Mouse (Mus musculus) intestine, embryonic 16.5 days (tissue): ENCODE results near the gene Rabep2. TPM values are rescaled to one million over a fixed set of nuclear protein-coding genes. Genes with fewer than 3 reads are reported as not detected.
A peak's percentile ranks its signal among the peaks of the same experiment; 100 is the strongest.

Experiments
- ATAC-seq: fragments of 200-750 bp; cut with Nextera tagmentation; 2 replicates; pipeline ENCODE4 v1.8.0; 2017; ENCODE audit warnings: moderate TSS enrichment, moderate library complexity
- H3K27ac ChIP-seq: fragments of 300-500 bp; sonication (generic); 2 replicates; pipeline ENCODE4 v1.5.1; 2014; ENCODE audit warnings: mild to moderate bottlenecking, low read length
- H3K27me3 ChIP-seq: fragments of 300-500 bp; sonication (generic); replicated peaks from 2 replicates; pipeline ENCODE4 v1.6.1; 2014; ENCODE audit warnings: low read length, control low read depth, mixed read lengths; ENCODE audit not compliant: control insufficient read depth, insufficient read depth
- H3K36me3 ChIP-seq: fragments of 300-500 bp; sonication (generic); 2 replicates; pipeline ENCODE4 v1.6.1; 2014; ENCODE audit warnings: low read length, control low read depth; ENCODE audit not compliant: control insufficient read depth, insufficient read depth
- H3K4me1 ChIP-seq: fragments of 300-500 bp; sonication (generic); 2 replicates; pipeline ENCODE4 v1.6.1; 2014; ENCODE audit warnings: low read length, control low read depth, mixed read lengths; ENCODE audit not compliant: control insufficient read depth, insufficient read depth
- H3K4me2 ChIP-seq: fragments of 300-500 bp; sonication (generic); 2 replicates; pipeline ENCODE4 v1.6.1; 2014; ENCODE audit warnings: low read depth, low read length, control low read depth
- H3K4me3 ChIP-seq: fragments of 300-500 bp; sonication (generic); 2 replicates; pipeline ENCODE4 v1.5.1; 2014; ENCODE audit warnings: mild to moderate bottlenecking, low read length
- H3K9ac ChIP-seq: fragments of 300-500 bp; sonication (generic); 2 replicates; pipeline ENCODE4 v1.6.1; 2014; ENCODE audit warnings: low read depth, low read length
- H3K9me3 ChIP-seq: fragments of 300-500 bp; sonication (generic); 2 replicates; pipeline ENCODE4 v1.6.1; 2016; ENCODE audit warnings: low read length, control low read depth; ENCODE audit not compliant: control insufficient read depth
- WGBS: fragments of 180-500 bp; shearing (Covaris S2); extraction: QIAGEN DNeasy Blood & Tissue Kit; methylation state at CpG from one replicate; pipeline ENCODE4 v1.1.7; 2014; 5-methylcytosine and 5-hydroxymethylcytosine counted together
- polyA plus RNA-seq: library from polyadenylated mRNA; unstranded; fragments of >200 nt; fragmentation: Nextera tagmentation; extraction: Ambion mirVana; gene quantifications from 2 replicates; pipeline ENCODE4 v1.2.1, GENCODE M21; 2015

Gene Rabep2
- polyA plus RNA-seq, 1 experiment from 2014 or later = 25.0 TPM

DNA sequence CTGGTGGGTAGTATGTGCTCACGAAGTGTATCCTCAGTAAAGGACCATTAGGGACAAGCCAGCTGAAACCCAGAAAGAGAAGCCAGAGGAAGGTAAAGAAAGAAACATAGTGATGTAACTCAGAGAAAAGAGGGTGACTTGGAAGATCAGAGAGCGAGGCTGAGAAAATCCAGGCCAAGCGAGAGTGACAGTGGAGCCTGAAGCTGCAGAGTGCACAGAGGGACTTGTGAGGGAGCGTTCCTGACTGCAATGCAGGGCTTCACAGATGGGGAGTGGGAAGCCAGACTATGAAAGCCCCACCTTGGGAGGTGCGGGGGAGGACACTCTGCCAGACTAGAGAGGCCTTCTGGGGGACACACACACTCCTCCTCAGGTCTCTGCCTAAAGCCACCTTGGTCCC, 29.7 kb downstream of the Rabep2 start:
- H3K9ac ChIP-seq = no peak overlapping the region
- H3K4me3 ChIP-seq = no peak overlapping the region
- H3K4me1 ChIP-seq = peaks cover 3% of the 10 kb centered on the region; the same call in 1 of the 2 replicates
- H3K27me3 ChIP-seq = no peaks in the 10 kb centered on the region
- ATAC-seq = no peak; the same call in 1 of the 2 replicates
- H3K27ac ChIP-seq = no peak overlapping the region
- no peaks in the 10 kb centered on the region for H3K9me3 ChIP-seq
- no peak overlapping the region for H3K4me2 ChIP-seq
- H3K36me3 ChIP-seq = no peaks in the 10 kb centered on the region
- WGBS = 75% methylated on average over 5 of the region's 5 CpGs

DNA sequence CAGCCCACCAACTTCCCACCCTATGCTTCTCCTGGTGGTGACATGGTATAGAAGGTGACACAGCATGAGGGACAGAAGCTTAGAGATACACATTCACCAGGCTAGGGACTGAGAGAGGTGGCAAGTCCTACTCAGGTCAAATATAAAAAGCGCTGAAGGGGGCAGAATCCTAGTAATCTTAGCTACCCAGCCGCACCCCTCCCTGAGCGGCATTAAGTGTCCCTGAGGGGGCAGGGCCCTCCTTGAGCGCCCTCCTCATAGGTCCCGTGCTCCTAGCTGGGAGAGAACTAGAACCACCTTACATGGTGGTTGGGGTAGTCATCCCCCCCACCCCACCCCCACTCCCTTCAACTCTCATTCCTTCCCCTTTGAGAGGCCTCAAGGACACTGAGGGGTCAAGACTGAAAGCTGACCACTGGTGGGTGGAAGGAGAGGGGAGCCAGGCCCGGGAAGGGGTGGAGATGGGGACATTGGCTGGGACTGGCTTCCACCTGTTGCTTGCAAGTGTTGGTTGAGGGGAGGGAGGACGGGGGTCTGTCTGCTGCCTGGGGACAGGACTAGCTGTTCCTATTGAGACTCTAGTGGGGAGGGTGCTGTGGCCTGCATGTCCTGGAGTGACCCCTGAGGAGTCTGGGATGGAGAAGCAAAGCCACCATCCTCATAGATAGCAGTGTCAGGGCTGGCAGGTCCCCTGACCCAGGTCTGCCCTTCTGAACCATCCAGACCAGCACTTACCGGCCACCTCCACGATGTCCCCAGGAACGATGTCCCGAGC, 30.5 kb downstream of the Rabep2 start:
- Histone ChIP-seq H3K9me3 (no peaks in the 10 kb centered on the region), H3K4me3 (no peak overlapping the region), H3K36me3 (no peaks in the 10 kb centered on the region), H3K9ac (no peak overlapping the region), H3K27ac (no peak overlapping the region), H3K4me1 (peaks cover 3% of the 10 kb centered on the region; the same call in 1 of the 2 replicates), H3K4me2 (no peak overlapping the region), H3K27me3 (no peaks in the 10 kb centered on the region)
- WGBS = 85% methylated on average over 11 of the region's 11 CpGs
- no peak; the same call in 1 of the 2 replicates for ATAC-seq

DNA sequence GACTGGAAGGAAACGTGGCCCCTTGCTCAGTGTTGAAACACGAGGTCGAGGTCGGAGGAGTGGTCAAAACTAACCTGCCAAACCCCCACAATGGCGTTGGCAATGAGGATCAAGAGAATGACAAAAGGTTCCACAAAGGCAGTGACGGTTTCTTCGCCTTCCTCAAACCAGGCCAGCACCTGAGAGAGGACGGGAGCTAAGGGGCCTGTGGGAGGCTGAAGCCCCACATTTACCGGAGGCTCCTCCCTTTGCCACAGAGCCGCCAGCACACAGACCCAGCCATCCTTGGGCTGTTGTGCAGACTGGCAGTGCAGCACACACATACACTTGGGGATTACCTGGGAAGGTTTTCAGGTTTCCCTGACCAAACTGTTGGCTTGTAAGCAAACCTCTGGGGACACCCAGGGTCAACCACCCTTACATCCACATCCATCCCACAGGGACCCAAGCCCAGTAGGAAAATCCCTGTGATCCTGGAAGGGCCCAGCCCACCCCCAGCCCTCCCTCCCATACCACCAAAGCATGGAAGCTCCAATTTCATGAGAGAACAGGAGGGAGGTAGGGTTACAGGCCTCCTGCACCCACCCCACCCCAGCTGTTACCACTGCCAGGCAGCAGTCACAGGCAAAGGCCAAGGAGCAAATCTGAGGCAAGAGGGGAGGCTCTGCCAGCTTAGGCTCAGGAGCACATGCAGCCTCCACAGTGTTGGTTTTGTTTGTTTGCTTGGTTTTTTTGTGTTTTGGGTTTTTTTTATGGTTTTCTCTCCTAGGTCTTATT, 32.3 kb downstream of the Rabep2 start:
- Histone ChIP-seq H3K9me3 (no peaks in the 10 kb centered on the region), H3K4me3 (no peak overlapping the region), H3K4me1 (peaks cover 8% of the 10 kb centered on the region), H3K27ac (no peak overlapping the region), H3K27me3 (no peaks in the 10 kb centered on the region), H3K4me2 (no peak overlapping the region), H3K36me3 (no peaks in the 10 kb centered on the region), H3K9ac (no peak overlapping the region)
- WGBS = 56% methylated on average over 10 of the region's 10 CpGs
- no peak for ATAC-seq

DNA sequence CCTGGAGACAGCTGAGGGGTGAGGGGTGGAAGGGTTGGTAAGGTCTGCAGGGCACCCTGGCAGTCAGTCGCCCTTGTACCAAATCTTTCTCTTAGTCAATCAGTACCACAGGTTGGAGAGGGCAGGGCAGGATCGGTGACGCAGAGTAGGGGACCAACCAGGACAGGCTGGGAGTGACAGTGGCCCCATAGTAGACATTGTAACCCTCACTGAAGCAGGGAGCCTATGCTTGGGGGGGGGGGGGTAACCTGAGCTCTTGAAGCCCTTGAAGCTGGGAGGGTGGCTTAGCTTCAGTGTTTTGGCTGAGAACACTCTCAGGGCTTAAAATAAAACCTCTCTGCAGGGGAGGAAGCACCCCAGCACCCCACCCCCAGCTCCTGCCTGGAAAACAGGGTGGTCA, 33.1 kb downstream of the Rabep2 start:
- Histone ChIP-seq H3K9ac (0 out of 2 replicates have a peak overlapping the region, but pooled peaks have one; percentile 7), H3K27me3 (no peaks in the 10 kb centered on the region), H3K36me3 (no peaks in the 10 kb centered on the region), H3K4me1 (peaks cover 8% of the 10 kb centered on the region), H3K9me3 (no peaks in the 10 kb centered on the region), H3K4me3 (no peak overlapping the region), H3K27ac (no peak overlapping the region), H3K4me2 (no peak overlapping the region)
- ATAC-seq = no peak
- 67% methylated on average over 3 of the region's 3 CpGs for WGBS

DNA sequence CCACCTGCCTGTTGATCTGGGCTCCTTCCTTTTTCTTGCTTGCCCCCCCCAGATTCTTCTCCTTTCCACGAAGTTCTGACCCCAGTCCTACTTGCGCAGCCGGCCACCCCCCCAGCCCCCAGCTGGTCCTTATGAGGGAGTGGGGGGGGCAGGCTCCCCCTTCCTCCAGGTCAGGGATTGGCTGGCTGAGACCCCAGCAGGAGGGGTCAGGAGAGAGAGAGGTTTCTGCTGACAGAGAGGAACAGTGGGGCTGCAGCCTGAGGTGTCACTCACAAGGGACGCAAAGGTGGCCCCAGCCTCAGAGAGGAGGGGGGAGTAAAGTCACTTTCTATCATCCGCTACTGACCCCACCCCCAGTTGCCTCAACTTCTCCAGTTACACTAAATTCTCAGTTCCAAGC, 34.4 kb downstream of the Rabep2 start, which contains the start of gene Atp2a1:
Atp2a1 (minus strand) TSS at position 105 of the 400 bp plus-strand sequence.
- Histone ChIP-seq H3K27me3 (no peaks in the 10 kb centered on the region), H3K27ac (no peak within 1 kb of the TSS), H3K4me3 (no peak within 1 kb of the TSS), H3K9me3 (no peaks in the 10 kb centered on the region), H3K36me3 (peaks cover 8% of the 10 kb centered on the region; the same call in 1 of the 2 replicates), H3K4me1 (peaks cover 8% of the 10 kb centered on the region), H3K4me2 (no peak within 1 kb of the TSS), H3K9ac (0 out of 2 replicates have a peak within 1 kb of the TSS, but pooled peaks have one; percentile 7)
- 51% methylated on average over 5 of the region's 5 CpGs for WGBS
- no peak for ATAC-seq

DNA sequence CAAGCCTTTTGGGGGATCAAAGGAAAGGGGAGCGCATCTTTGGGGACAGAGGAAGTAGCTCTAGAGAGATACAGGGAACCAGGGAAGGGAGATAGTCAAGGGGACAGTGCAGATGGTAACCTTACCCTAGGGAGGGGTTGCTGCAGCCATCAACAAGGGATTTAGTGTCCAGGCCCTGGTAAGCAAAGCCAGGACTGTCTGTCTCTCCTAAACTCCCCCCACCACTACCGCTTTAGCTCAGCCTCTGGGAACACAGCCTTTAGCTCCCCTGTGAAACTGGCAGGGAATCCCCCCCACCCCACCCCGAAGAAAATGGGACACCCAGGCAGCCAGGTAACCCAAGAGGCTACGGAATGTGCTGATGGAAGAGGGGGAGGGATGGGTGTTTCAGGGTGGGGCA, 35.0 kb downstream of the Rabep2 start:
- H3K9ac ChIP-seq = no peak overlapping the region
- peaks cover 6% of the 10 kb centered on the region for H3K4me1 ChIP-seq
- H3K36me3 ChIP-seq = peaks cover 11% of the 10 kb centered on the region; the same call in 1 of the 2 replicates
- no peak overlapping the region for H3K27ac ChIP-seq
- H3K9me3 ChIP-seq = no peaks in the 10 kb centered on the region
- no peak overlapping the region for H3K4me2 ChIP-seq
- no peak overlapping the region for H3K4me3 ChIP-seq
- WGBS = 56% methylated on average over 4 of the region's 4 CpGs
- no peaks in the 10 kb centered on the region for H3K27me3 ChIP-seq
- no peak for ATAC-seq

DNA sequence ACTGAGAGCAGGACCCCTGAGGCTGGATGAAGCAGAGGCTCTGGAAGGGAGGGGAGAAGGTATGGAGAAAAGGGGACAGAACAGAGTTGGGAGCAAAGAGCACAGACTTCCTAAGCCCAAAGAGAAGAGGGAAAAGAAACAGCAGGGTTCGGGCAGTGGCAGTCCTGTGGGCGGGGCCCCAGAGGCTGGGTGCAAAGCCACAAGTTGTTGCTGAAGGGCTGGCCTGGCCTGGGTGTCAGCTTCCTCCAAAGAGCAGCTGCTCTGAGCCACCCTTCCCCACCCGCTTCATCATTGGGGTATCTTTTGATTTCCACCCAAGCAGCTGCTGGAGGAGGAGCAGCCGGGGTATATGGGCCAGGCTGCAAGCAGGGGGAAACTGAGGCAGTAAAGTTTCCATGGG, 35.6 kb downstream of the Rabep2 start:
- Histone ChIP-seq H3K4me1 (peaks cover 6% of the 10 kb centered on the region), H3K27me3 (no peaks in the 10 kb centered on the region), H3K36me3 (peaks cover 15% of the 10 kb centered on the region), H3K9ac (no peak overlapping the region), H3K9me3 (no peaks in the 10 kb centered on the region), H3K4me3 (no peak overlapping the region), H3K27ac (no peak overlapping the region), H3K4me2 (no peak overlapping the region)
- no peak for ATAC-seq
- 67% methylated on average over 4 of the region's 4 CpGs for WGBS

DNA sequence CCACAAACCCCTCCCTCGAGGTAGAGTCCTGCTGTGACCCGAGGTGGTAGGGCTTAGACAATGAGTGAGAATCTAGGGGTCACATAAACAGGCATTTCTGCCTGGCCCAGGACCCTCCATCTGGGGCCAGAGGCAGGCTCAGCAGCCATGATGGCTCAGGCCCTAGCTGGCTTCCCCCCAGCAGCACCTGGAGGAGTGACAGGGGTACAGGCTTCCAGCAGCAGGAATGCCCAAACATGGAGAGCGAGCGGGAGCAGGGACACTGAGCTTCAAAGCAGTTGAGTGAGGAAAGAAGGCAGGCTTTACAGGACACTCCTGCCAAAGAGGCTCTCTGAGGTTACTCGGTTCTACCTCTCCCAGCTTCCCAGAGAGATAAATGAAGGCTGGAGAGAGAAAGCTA, 36.3 kb downstream of the Rabep2 start:
- ATAC-seq = no peak
- Histone ChIP-seq H3K4me3 (no peak overlapping the region), H3K36me3 (peaks cover 16% of the 10 kb centered on the region), H3K9ac (no peak overlapping the region), H3K4me2 (no peak overlapping the region), H3K27me3 (no peaks in the 10 kb centered on the region), H3K27ac (no peak overlapping the region), H3K4me1 (peaks cover 6% of the 10 kb centered on the region), H3K9me3 (no peaks in the 10 kb centered on the region)
- WGBS = 31% methylated on average over 5 of the region's 5 CpGs

DNA sequence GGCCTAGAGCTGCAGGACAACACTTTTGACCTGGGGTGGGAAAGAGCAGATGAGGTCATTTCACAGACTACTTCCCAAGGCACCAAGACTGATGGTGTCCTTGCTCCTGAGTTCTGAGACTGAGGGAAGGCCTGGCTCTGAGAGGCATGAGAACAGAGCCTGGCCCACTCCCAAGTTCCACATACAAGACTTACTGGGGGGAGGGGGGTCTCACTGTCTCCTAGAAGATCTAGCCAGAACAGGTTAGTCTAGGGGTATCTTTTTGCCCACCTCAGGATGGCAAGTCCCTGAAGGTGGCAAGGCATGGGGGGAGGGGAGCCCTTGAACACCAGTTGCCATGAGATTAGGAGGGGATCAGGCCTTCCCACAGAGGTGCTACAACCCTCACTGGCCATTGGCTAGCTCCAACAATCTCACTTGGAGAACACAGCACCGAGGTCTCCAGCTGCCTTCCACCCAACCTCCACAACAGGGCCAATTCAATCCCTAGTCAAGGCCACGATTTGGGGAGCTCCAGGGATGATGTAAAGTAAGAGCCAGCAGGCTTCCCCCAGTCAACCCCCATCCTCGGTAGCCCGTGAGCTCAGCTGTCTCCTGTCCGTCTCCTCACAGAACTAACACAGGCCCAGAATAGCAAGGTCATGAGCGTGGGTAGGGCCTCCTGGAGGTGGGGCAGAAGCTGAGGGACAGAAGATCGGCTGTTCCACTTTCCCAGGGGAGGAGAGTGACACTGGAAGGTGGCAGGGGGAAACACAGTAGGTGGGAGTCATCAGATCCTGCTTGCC, 36.9 kb downstream of the Rabep2 start:
- no peak overlapping the region for H3K4me2 ChIP-seq
- H3K9me3 ChIP-seq = no peaks in the 10 kb centered on the region
- peak overlapping the region; percentile 0; the same call in 1 of the 2 replicates for H3K9ac ChIP-seq
- WGBS = 34% methylated on average over 7 of the region's 7 CpGs
- H3K27ac ChIP-seq = no peak overlapping the region
- H3K4me1 ChIP-seq = peaks cover 6% of the 10 kb centered on the region
- no peak overlapping the region for H3K4me3 ChIP-seq
- no peaks in the 10 kb centered on the region for H3K27me3 ChIP-seq
- no peak for ATAC-seq
- H3K36me3 ChIP-seq = peaks cover 21% of the 10 kb centered on the region
